Mouse (Mus musculus): ENCODE measurements around the gene Olfr1254. TPM values are rescaled to one million over a fixed set of nuclear protein-coding genes. Genes with fewer than 3 reads are reported as not detected.

The Olfr1254 gene
- polyA plus RNA-seq (2017; shearing (Covaris generic)), result not detected

GRCm38 (mm10) chr2:89793519-89793918, at the start of gene Olfr1254:
Gene Olfr1254 (minus strand): TSS chr2:89793619.

DNA sequence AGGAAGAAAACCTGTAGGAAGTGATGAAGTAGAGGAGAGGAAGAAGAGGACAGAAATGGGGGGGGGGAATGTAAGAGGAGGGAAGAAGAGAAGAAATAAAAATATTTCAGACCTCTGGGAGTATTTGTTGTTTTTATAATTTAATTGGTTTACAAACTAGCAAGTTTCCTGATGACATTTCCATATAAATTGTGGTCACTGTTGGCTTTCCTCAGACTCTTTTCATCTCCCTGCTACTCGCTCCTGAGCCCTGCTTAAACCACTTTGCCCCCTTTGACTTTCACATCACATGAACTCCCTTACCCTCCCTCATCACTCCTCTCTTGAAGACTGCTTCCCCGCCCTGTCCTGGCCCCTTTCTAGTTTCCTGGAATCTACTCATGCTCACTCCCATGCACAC, 48.0 kb upstream of the Olfr1254 start, which contains the start of gene Olfr1256:
Olfr1256 (minus strand) TSS at position 101 of the 400 bp plus-strand sequence.

DNA sequence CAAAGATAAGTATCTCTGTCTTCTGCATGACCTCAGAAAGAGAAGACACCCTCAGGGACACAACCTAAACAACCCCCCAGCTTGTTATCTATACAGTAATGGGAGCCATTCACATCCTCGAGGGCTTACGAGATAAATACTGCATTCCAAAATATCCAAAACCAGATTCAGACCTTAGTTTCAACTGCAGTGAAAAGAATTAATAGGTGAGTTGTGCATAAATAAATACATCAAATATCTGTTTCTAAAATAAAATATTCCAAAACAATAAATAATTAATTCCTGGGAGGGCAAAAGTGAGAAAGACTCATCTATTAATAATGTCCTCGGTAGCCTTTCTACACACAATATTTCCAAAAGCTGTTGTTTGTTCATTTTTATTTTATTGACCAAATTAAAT, 18.3 kb upstream of the Olfr1254 start, which contains the start of gene Olfr1255:
Olfr1255 (plus strand) TSS at position 301 of the 400 bp plus-strand sequence.

GRCm38 (mm10) chr2:89756990-89757389, 36.4 kb downstream of the Olfr1254 start, which contains the start of gene Olfr1253:
Gene Olfr1253 (minus strand): TSS chr2:89757090.

Other genes with a start within 250 kb of the Olfr1254 start
- not detected for gene Olfr1245, start 215.2 kb downstream of the Olfr1254 start, polyA plus RNA-seq (2017; shearing (Covaris generic))
- not detected for gene Olfr1246, start 200.5 kb downstream of the Olfr1254 start, polyA plus RNA-seq (2017; shearing (Covaris generic))
- not detected for gene Olfr1247, start 179.5 kb downstream of the Olfr1254 start, polyA plus RNA-seq (2017; shearing (Covaris generic))
- not detected for gene Olfr1248, start 175.4 kb downstream of the Olfr1254 start, polyA plus RNA-seq (2017; shearing (Covaris generic))
- not detected for gene Olfr1249, start 158.6 kb downstream of the Olfr1254 start, polyA plus RNA-seq (2017; shearing (Covaris generic))
- gene Olfr1250, start 132.2 kb downstream of the Olfr1254 start, polyA plus RNA-seq (2017; shearing (Covaris generic)), result not detected
- gene Olfr1251, start 121.7 kb downstream of the Olfr1254 start, polyA plus RNA-seq (2017; shearing (Covaris generic)), result not detected
- gene Olfr1252, start 68.6 kb downstream of the Olfr1254 start, polyA plus RNA-seq (2017; shearing (Covaris generic)), result not detected
- gene Olfr1253, start 36.5 kb downstream of the Olfr1254 start, polyA plus RNA-seq (2017; shearing (Covaris generic)), result not detected
- not detected for gene Olfr1255, start 18.4 kb upstream of the Olfr1254 start, polyA plus RNA-seq (2017; shearing (Covaris generic))
- not detected for gene Olfr1256, start 47.9 kb upstream of the Olfr1254 start, polyA plus RNA-seq (2017; shearing (Covaris generic))
- gene Olfr48, start 54.6 kb upstream of the Olfr1254 start, polyA plus RNA-seq (2017; shearing (Covaris generic)), result not detected
- gene Olfr1257, start 84.8 kb upstream of the Olfr1254 start, polyA plus RNA-seq (2017; shearing (Covaris generic)), result not detected
- not detected for gene Olfr1258, start 133.7 kb upstream of the Olfr1254 start, polyA plus RNA-seq (2017; shearing (Covaris generic))
- not detected for gene Olfr1259, start 155.0 kb upstream of the Olfr1254 start, polyA plus RNA-seq (2017; shearing (Covaris generic))
- not detected for gene Olfr1260, start 180.7 kb upstream of the Olfr1254 start, polyA plus RNA-seq (2017; shearing (Covaris generic))
- not detected for gene Olfr1261, start 197.6 kb upstream of the Olfr1254 start, polyA plus RNA-seq (2017; shearing (Covaris generic))
- not detected for gene Olfr1262, start 206.5 kb upstream of the Olfr1254 start, polyA plus RNA-seq (2017; shearing (Covaris generic))
- 0.09 TPM for gene Olfr1263, start 218.5 kb upstream of the Olfr1254 start, polyA plus RNA-seq (2017; shearing (Covaris generic))
- not detected for gene Olfr1264, start 232.0 kb upstream of the Olfr1254 start, polyA plus RNA-seq (2017; shearing (Covaris generic))
- not detected for gene Olfr1265, start 241.7 kb upstream of the Olfr1254 start, polyA plus RNA-seq (2017; shearing (Covaris generic))